Mouse (Mus musculus) forebrain, embryonic 16.5 days (tissue): ENCODE data around the gene Pidd1. TPM values are rescaled to one million over a fixed set of nuclear protein-coding genes. Genes with fewer than 3 reads are reported as not detected.

Experiments
- ATAC-seq: fragments of 200-750 bp; cut with Nextera tagmentation; 2 replicates; pipeline ENCODE4 v1.8.0; 2017; ENCODE audit warnings: mild to moderate bottlenecking, moderate library complexity
- H3K27ac ChIP-seq: fragments of 300-500 bp; sonication (generic); 2 replicates; pipeline ENCODE4 v1.5.1; 2014; ENCODE audit warnings: low read length, control low read depth
- H3K27me3 ChIP-seq: fragments of 300-500 bp; sonication (generic); replicated peaks from 2 replicates; pipeline ENCODE4 v1.6.1; 2014; ENCODE audit warnings: low read length; ENCODE audit not compliant: control insufficient read depth, insufficient read depth
- H3K36me3 ChIP-seq: fragments of 300-500 bp; sonication (generic); 2 replicates; pipeline ENCODE4 v1.6.1; 2014; ENCODE audit not compliant: control insufficient read depth, insufficient read depth
- H3K4me1 ChIP-seq: fragments of 300-500 bp; sonication (generic); replicated peaks from 2 replicates; pipeline ENCODE4 v1.6.1; 2014; ENCODE audit warnings: low read length; ENCODE audit not compliant: control insufficient read depth, insufficient read depth
- H3K4me2 ChIP-seq: fragments of 300-500 bp; sonication (generic); 2 replicates; pipeline ENCODE4 v1.6.1; 2014; ENCODE audit warnings: mild to moderate bottlenecking, low read length, control low read depth
- H3K4me3 ChIP-seq: fragments of 300-500 bp; sonication (generic); replicated peaks from 2 replicates; pipeline ENCODE4 v1.5.1; 2014; ENCODE audit warnings: mild to moderate bottlenecking, low read length, control low read depth
- H3K9ac ChIP-seq: fragments of 300-500 bp; sonication (generic); replicated peaks from 2 replicates; pipeline ENCODE4 v1.6.1; 2014; ENCODE audit warnings: low read depth, low read length, control low read depth
- H3K9me3 ChIP-seq: fragments of 300-500 bp; sonication (generic); 2 replicates; pipeline ENCODE4 v1.6.1; 2016; ENCODE audit warnings: low read length; ENCODE audit not compliant: control insufficient read depth
- WGBS: fragments of 180-500 bp; shearing (Covaris S2); extraction: QIAGEN DNeasy Blood & Tissue Kit; methylation state at CpG from one replicate; pipeline ENCODE4 v1.1.7; 2014; 5-methylcytosine and 5-hydroxymethylcytosine counted together
- polyA plus RNA-seq: library from polyadenylated mRNA; unstranded; fragments of >200 nt; fragmentation: Nextera tagmentation; extraction: Ambion mirVana; gene quantifications from 2 replicates; pipeline ENCODE4 v1.2.1, GENCODE M21; 2015

Gene Pidd1
- polyA plus RNA-seq, 1 experiment from 2014 or later, result 9.9 TPM

- H3K4me1 ChIP-seq, result peaks cover 42% of the 10 kb centered on the region
Observed at GRCm38 (mm10) chr7:141435129-141435855, 8.5 kb downstream of the Pidd1 start.

GRCm38 (mm10) chr7:141434464-141434863 lies 9.4 kb downstream of the Pidd1 start:
- 7% methylated on average over 8 of the region's 8 CpGs for WGBS
- Histone ChIP-seq H3K36me3 (peaks cover 9% of the 10 kb centered on the region), H3K4me2 (peak overlapping the region; percentile 86), H3K4me1 (peaks cover 45% of the 10 kb centered on the region), H3K9me3 (no peaks in the 10 kb centered on the region), H3K27me3 (no peaks in the 10 kb centered on the region), H3K4me3 (peak overlapping the region; percentile 65), H3K9ac (peak overlapping the region; percentile 71), H3K27ac (peak overlapping the region; percentile 79)
- ATAC-seq, result peak; percentile 20; the same call in 1 of the 2 replicates

More at GRCm38 (mm10) chr7:141435129-141435855, 8.5 kb downstream of the Pidd1 start:
- H3K27me3 ChIP-seq, result no peaks in the 10 kb centered on the region
- H3K4me3 ChIP-seq, result peak overlapping the region; percentile 65
- WGBS, result 3% methylated on average over 17 of the region's 17 CpGs
- no peaks in the 10 kb centered on the region for H3K9me3 ChIP-seq
- H3K4me2 ChIP-seq, result peak overlapping the region; percentile 86
- peak overlapping the region; percentile 79 for H3K27ac ChIP-seq
- ATAC-seq, result peak; percentile 18
- H3K36me3 ChIP-seq, result peaks cover 9% of the 10 kb centered on the region
- H3K9ac ChIP-seq, result peak overlapping the region; percentile 71

GRCm38 (mm10) chr7:141433517-141434400 lies 10.1 kb downstream of the Pidd1 start:
- H3K4me3 ChIP-seq, result peak overlapping the region; percentile 65
- H3K9me3 ChIP-seq, result no peaks in the 10 kb centered on the region
- H3K9ac ChIP-seq, result peak overlapping the region; percentile 71
- H3K27ac ChIP-seq, result peak overlapping the region; percentile 79
- H3K36me3 ChIP-seq, result peaks cover 9% of the 10 kb centered on the region
- ATAC-seq, result no peak
- no peaks in the 10 kb centered on the region for H3K27me3 ChIP-seq
- WGBS, result 69% methylated on average over 15 of the region's 15 CpGs
- H3K4me1 ChIP-seq, result peaks cover 46% of the 10 kb centered on the region
- H3K4me2 ChIP-seq, result peak overlapping the region; percentile 86

GRCm38 (mm10) chr7:141432741-141433516 lies 10.9 kb downstream of the Pidd1 start:
- no peak overlapping the region for H3K4me3 ChIP-seq
- no peak overlapping the region for H3K27ac ChIP-seq
- H3K36me3 ChIP-seq, result peaks cover 9% of the 10 kb centered on the region
- ATAC-seq, result no peak
- 84% methylated on average over 6 of the region's 6 CpGs for WGBS
- H3K4me2 ChIP-seq, result no peak overlapping the region
- H3K27me3 ChIP-seq, result no peaks in the 10 kb centered on the region
- no peak overlapping the region for H3K9ac ChIP-seq
- H3K9me3 ChIP-seq, result no peaks in the 10 kb centered on the region
- H3K4me1 ChIP-seq, result peaks cover 53% of the 10 kb centered on the region

GRCm38 (mm10) chr7:141432186-141432611 lies 11.6 kb downstream of the Pidd1 start:
- Histone ChIP-seq H3K4me2 (no peak overlapping the region), H3K4me1 (peaks cover 53% of the 10 kb centered on the region), H3K9ac (no peak overlapping the region), H3K27ac (no peak overlapping the region), H3K4me3 (no peak overlapping the region), H3K36me3 (peaks cover 9% of the 10 kb centered on the region), H3K9me3 (no peaks in the 10 kb centered on the region), H3K27me3 (no peaks in the 10 kb centered on the region)
- WGBS, result 81% methylated on average over 8 of the region's 8 CpGs
- no peak for ATAC-seq

GRCm38 (mm10) chr7:141431434-141432185 lies 12.2 kb downstream of the Pidd1 start:
- 95% methylated on average over 18 of the region's 19 CpGs for WGBS
- peaks cover 11% of the 10 kb centered on the region for H3K36me3 ChIP-seq
- no peaks in the 10 kb centered on the region for H3K27me3 ChIP-seq
- H3K4me3 ChIP-seq, result no peak overlapping the region
- no peaks in the 10 kb centered on the region for H3K9me3 ChIP-seq
- ATAC-seq, result no peak
- no peak overlapping the region for H3K4me2 ChIP-seq
- peaks cover 48% of the 10 kb centered on the region for H3K4me1 ChIP-seq
- H3K27ac ChIP-seq, result no peak overlapping the region
- H3K9ac ChIP-seq, result no peak overlapping the region

- Histone ChIP-seq H3K27ac (no peak overlapping the region), H3K4me3 (no peak overlapping the region), H3K9me3 (no peaks in the 10 kb centered on the region), H3K4me2 (no peak overlapping the region), H3K36me3 (peaks cover 11% of the 10 kb centered on the region), H3K4me1 (peaks cover 39% of the 10 kb centered on the region), H3K27me3 (no peaks in the 10 kb centered on the region), H3K9ac (no peak overlapping the region)
- WGBS, result 93% methylated on average over 9 of the region's 9 CpGs
- no peak for ATAC-seq
Observed at GRCm38 (mm10) chr7:141430585-141431240, 13.1 kb downstream of the Pidd1 start.

GRCm38 (mm10) chr7:141429840-141430584 lies 13.8 kb downstream of the Pidd1 start:
- peaks cover 11% of the 10 kb centered on the region for H3K36me3 ChIP-seq
- no peaks in the 10 kb centered on the region for H3K27me3 ChIP-seq
- peak overlapping the region; percentile 84 for H3K4me2 ChIP-seq
- H3K4me1 ChIP-seq, result peaks cover 34% of the 10 kb centered on the region
- H3K9me3 ChIP-seq, result no peaks in the 10 kb centered on the region
- 64% methylated on average over 9 of the region's 9 CpGs for WGBS
- no peak overlapping the region for H3K4me3 ChIP-seq
- H3K9ac ChIP-seq, result no peak overlapping the region
- H3K27ac ChIP-seq, result no peak overlapping the region
- ATAC-seq, result peak; percentile 11; the same call in 1 of the 2 replicates
